Mouse (Mus musculus) left cerebral cortex, adult 8-10 months (tissue): ENCODE results near the gene Ube2g2. TPM values are rescaled to one million over a fixed set of nuclear protein-coding genes. Genes with fewer than 3 reads are reported as not detected.
A peak's percentile ranks its signal among the peaks of the same experiment; 100 is the strongest.

Source experiments
- DNase-seq, 2 experiments: peaks; one replicate each; pipeline ENCODE4 v3.0.0; 2022; ENCODE audit warnings: low spot score in 2 of 2
- total RNA-seq, 4 experiments: library from RNA; stranded (reverse); gene quantifications; 2 replicates each; pipeline ENCODE4 v1.2.4; 2022

Gene Ube2g2
- 10 to 100 TPM; 44.8 to 51.1 (median 49.0) TPM for total RNA-seq

DNA sequence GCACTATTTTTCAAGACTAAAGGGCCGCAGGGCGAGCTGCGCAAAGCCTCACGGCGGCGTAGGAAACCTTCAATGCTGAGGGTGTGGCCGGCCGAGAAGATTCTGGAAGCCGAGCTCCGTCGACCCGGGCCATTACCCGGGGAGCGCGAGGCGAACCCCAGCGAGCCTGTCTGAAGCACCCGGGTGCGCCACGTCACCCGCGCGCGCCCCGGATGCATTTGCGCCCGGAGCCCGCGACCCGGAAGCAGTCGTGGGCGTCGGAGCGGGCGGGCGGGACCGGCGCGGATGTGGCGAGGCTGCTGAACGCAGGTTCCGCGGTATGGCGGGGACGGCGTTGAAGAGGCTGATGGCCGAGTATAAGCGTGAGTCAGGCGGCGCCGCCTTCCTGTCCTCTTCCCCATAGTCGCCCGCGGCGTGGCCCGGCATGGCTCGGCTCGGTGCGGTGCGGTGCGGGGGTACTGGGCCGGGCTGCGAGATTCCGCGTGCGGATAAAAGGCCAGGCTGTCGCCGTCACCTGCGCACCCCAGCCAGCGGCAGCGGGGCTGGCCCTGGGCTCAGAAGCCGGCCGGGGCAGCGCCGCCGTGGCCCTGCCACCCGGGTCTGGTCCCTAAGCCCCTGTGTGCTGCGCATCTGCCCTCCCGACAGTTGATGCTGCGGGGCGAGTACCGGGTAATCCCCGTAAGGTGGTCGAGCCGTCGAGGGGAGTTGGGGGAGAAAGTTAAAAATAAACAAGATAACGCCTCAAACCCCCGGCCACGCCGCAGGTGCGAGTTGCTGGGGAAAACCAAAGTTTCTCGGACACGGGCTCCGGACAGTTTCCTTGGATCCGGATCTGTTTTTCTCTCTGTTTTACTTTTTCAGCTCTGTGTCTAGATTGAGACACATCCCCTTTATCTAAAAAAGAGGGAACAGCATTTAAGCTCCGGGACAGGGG is at the start of gene Ube2g2:
TSS of gene Ube2g2 (plus strand) at position 221 of the 934 bp plus-strand sequence.
- peak; percentile 85 to 88 for DNase-seq

GRCm38 (mm10) chr10:77573162-77573561 is 48.9 kb upstream of the Ube2g2 start:
- no peak for DNase-seq

GRCm38 (mm10) chr10:77580027-77580920 is 41.8 kb upstream of the Ube2g2 start:
- no peak for DNase-seq

- no peak for DNase-seq
Measured at GRCm38 (mm10) chr10:77581023-77581407, 41.1 kb upstream of the Ube2g2 start.

GRCm38 (mm10) chr10:77581408-77582284 is 40.4 kb upstream of the Ube2g2 start, which contains the start of gene Pttg1ip:
TSS of gene Pttg1ip (plus strand) at chr10:77581720.
- peak; percentile 85 to 96 for DNase-seq

DNA sequence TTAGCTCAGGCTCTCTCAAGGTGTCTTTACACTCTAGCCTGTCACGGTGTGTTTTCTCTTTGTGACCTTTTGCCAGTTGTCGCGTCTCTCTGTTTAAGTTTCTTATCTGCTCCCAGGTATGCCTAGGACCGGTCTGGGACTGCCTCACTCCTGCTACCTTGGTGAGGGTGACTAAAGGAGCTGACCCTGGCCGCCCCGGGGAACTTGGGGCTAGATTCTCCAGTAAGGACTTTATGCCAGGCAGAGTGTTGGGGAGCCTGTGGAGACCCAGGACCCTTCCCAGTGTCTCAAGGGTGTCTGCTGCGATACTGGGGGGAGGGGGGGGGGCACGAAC is 39.8 kb upstream of the Ube2g2 start:
- no peak for DNase-seq

DNA sequence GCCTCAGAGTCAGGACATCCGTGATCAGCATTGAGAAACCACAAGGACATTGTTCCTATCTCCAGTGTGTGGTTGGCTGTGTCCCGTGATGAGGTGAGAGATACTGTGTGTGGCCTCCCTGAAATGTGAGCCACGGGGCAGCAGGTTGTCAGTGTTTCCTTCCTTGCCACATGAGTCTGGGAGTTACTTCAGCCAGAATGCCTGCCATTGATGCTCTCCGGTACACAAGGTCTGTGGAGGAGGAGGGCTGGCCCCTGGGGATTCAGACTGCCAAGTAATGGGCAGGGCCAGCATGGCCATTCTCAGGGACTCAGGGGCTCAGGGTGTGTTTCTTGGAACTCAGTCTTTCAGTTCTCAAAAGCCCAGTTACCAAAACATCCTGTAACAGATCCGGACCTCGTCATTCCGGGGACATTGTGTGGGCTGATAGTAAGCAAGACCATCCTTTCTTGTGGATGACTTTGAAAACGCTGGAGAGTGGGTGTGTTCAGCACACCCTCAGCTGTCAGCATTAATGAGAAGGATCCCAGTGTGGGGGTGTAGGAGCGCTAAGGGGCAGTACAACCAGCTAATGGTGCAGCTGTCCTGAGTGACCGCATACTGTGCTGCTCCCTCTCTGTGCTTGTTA is 38.2 kb upstream of the Ube2g2 start:
- DNase-seq = no peak

DNA sequence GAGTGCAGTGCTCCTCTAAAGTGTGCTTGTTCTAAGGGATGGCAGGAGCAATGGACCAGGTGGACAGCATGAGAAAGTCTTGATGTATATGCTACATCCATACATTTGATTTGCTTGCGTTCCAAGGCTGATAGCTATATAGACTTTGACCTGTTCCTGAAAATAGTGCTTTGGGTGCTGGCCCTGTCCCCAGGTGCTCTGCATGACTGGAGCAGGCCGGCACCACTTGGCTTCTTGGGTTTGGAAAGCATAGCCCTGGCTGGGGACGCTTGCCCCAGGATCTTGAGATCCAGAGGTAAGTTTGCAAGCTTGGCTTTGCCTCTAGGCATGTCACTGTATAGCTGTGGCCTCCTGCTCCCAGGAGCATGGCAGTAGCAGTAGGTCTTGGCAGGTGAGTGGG is 35.4 kb upstream of the Ube2g2 start:
- no peak for DNase-seq

DNA sequence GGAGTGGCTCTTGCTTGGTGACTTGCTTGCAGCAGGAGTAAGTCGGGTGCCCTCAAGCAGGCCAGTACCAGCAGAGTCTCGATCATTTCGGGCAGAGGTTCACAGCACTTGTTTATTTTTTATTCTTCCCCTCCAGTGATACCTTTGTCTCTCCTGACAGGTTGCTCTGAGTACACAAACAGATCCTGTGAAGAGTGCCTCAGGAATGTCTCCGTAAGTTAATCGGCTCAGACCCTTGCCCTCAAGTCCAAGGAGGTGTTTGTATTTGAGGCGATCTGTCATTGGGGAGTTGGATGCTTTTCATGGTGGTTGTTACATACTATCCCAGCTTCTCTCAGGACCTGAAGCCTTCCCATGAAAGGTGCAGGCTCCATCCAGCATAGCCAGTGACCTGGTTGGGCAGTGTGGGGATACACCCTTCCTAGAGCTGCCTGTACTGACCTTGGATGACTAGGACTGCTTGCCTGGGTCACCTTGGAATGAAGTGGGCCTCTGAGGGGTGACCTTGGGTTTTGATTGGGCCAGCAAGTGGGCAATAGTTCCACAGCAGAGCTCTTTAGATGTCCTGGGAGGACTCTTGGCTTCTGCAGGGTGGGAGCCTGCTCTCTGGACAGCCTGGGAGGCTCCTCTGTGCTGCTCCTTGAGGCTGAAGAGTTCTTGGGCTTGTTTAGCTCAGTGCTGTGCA is 34.8 kb upstream of the Ube2g2 start:
- DNase-seq = no peak

DNA sequence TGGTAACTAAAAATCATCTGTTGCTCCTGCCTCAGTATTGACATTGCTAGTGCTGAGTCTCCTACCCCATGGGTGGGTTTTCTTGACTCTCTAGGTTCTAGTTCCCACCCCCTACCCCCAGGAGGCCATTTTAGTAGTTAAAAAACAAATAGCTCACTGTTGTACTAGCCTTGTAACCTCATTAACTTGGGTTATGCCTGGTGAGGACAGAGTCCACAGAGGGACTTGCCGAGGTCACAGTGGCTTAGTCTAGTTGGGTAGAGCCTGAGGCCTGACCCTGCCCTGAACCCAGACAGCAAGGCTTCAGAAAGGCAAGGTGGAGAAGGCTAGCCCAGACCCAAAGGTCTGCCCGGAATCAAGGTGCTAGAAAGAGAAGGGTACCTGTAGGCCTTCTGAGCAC is 34.0 kb upstream of the Ube2g2 start:
- no peak for DNase-seq

- DNase-seq = no peak
Measured at GRCm38 (mm10) chr10:77589117-77589516, 33.0 kb upstream of the Ube2g2 start.

- no peak for DNase-seq
Measured at GRCm38 (mm10) chr10:77589749-77590148, 32.3 kb upstream of the Ube2g2 start.

DNA sequence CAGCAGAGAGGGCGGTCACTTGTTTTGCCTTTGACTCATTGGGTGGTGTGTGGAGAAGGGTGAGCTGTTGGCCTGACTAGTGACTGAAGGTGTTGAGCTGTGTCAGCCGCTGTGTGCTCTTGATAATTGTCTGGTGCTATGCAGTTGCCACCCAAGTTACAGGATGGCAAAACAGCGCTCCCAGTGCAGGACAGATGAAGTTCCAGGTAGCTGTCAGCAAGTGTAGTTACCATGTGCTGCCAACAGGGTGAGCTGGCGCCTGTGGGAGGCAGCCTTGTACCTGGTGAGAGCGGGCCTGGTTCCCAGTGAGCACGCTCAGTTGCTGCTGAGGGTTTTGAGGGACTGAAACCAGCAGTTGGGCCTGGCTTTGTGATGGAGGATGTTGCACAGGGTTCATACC is 31.3 kb upstream of the Ube2g2 start:
- DNase-seq = no peak

DNA sequence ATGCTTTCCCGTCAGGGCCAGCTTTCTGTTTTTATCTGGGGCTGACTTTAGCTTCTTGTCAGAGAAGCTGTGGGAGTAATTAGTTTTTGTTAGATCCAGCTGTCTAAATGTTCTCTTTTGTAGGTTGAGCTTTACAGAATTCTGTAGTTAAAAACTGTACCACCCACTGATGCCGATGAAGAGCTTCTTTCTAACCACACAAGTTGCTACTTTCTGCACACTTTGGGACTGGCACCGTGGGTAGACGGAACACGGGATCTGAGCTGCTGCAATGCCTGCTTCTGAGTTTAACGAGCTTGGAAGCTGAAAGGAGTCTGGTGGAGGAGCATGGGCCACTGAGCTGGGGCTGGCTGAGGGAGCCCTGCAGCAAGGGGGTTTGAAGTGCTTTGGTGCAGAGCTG is 30.5 kb upstream of the Ube2g2 start:
- peak in 1 of 2 experiments; percentile 81 for DNase-seq

GRCm38 (mm10) chr10:77596060-77596459 is 26.0 kb upstream of the Ube2g2 start:
- DNase-seq = peak in 1 of 2 experiments; percentile 54

DNA sequence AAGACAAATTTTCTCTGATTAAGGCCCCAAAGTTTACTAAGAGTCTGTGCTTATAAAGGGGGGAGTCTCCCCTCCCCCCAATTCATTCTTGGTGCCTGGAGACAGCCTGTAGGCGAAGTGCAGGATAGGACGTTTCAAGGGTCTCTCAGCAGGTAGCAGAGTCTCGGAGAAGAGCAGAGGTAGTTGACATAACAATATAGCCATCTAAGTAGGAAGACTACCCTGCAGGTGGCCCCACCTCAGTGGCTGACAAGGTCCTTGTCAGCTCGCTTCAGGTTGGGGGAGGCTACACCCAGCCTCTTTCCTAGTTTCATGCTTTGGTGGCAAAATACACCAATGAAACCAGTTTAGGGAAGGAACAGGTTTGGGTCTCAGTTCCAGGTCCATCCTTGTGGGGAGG is 19.1 kb upstream of the Ube2g2 start:
- no peak for DNase-seq

GRCm38 (mm10) chr10:77604111-77604510 is 18.0 kb upstream of the Ube2g2 start:
- no peak for DNase-seq

DNA sequence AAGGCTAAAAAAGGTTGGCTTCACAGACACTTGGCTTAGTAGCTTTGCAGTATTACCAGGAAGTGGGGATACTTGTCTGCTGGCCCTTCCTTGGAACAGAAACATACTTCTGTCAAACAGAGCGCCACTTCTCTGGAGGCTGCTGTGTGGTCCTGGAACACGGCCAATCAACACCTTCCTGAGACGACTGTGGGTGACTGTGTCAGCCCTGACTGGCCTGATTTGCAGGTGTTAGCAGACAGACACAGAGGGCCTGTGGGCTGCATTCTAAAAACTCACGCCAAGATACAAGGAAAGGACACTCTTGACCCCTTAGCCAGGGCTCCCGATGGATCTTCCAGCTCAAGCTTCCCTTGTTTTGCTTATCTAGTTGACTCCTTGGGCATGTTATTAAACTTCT is 17.1 kb upstream of the Ube2g2 start:
- DNase-seq = no peak

DNA sequence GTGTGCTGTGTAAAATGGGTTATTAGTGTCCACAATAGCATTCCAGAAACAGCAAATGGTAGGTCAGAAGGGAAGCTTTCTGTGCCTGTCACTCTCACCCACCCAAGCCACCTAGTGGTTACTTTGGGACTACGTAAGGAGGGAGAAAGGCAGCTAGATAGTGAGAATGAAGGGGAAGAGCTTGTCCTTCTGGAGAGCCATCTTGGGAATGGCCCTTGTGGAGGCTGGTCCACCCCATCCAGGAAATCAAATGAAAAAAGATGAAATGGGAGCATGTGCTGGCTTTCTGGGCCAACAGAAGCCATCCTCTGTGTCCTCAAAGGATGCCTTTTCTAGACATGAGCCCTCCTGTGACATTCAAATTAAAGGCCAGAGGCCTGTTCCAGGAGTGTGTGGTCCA is 16.7 kb upstream of the Ube2g2 start:
- no peak for DNase-seq
